Mouse (Mus musculus) cortical plate, adult 2 months (tissue): ENCODE data around the gene H2-T3.

Experiments used
- CTCF ChIP-seq: fragments of 200-500 bp; IDR thresholded peaks from 2 replicates; pipeline ENCODE4 v1.5.1; 2011; ENCODE audit warnings: mild to moderate bottlenecking, control low read depth, low read length; ENCODE audit not compliant: insufficient read depth; ENCODE audit errors: extremely low read depth
- POLR2A ChIP-seq: fragments of 200-500 bp; IDR thresholded peaks from 2 replicates; pipeline ENCODE4 v1.6.1; 2011; ENCODE audit warnings: mild to moderate bottlenecking, low read length, control low read depth; ENCODE audit not compliant: insufficient read depth; ENCODE audit errors: extremely low read depth

DNA sequence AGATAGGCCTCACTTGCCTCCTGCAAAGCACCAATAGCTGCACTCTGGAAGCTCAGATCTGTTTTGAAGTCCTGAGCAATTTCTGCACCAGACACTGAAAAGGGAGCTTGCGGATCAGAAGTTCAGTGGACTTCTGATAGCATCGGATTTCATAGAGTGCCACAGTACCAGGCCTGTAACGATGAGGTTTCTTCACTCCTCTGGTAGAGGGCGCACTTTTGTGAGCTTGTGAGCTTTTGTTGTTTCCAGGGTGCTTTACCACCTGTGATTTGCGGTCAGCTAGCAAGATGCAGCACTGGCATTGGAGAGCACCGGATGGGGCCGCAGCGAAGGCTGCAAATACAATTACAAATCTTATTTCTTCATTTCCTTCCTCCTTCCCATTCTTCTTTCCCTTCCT lies 36.8 kb upstream of the H2-T3 start:
- TF ChIP-seq CTCF (no peak), POLR2A (no peak)
